Mouse (Mus musculus): ENCODE measurements around the gene Rnd3.

Rnd3 gene

DNA sequence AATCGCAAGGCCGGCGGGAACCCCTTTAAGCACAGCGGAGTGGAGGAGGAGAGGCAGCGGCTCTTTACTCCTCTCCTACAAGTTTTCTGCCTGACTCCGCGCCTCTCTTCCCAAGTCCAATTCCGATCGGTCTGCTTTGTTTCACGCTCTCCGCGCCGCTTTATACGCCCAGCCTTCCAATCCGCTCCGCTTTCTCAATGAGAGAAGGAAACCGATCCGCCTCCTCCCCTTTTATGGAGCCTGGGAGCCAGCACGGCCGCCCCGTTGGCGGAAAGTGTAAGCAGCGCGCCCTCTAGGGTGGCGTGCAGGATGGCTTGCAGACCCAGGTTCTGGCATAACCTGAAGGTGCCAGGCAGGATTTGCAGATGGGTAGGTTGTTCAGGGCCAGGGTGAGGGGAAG lies at the start of gene Rnd3:
Rnd3 (minus strand) TSS at position 137 of the 400 bp plus-strand sequence.
- DNase-seq (ENCODE audit: extremely low read depth, low read depth, low spot score) = peak; percentile 76

DNA sequence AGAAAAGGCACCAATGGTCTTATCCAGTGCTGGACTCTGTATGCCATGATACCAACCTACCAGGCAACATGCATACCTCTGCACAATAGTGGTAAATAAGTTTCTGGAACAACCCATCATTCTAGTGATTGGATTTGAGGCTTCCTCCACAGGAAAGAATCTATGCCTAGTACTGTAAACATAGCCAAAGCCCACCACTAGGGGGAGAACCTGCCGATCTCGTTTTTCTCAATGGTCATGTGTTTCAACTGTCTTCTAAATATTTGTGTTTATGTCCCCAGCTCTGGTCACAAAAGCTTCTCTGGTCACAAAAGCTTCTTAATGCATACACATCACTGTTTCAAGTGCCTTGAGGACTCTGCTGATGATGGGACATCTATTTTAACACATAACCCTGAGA lies 43.4 kb upstream of the Rnd3 start:
- DNase-seq (ENCODE audit: extremely low read depth, low read depth, low spot score) = no peak

DNA sequence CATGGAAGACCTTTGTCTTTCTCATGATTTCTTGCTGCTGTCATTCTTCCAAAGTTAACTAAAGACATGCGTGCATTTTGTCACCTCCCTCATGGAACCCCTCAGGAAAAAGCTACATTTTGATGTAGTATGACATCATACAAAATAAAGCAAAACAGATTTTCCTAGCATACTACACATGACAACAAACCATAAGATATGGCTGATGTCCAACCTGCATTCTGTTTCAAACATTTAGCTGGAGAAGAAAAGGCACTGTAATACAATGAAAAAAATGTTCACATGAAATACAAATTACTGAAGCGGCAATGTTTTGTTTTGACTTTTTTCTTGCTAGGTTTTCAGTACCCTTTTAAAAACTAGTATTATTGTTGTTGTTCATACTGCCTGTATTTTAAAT lies 36.9 kb upstream of the Rnd3 start:
- DNase-seq (ENCODE audit: extremely low read depth, low read depth, low spot score) = no peak

DNA sequence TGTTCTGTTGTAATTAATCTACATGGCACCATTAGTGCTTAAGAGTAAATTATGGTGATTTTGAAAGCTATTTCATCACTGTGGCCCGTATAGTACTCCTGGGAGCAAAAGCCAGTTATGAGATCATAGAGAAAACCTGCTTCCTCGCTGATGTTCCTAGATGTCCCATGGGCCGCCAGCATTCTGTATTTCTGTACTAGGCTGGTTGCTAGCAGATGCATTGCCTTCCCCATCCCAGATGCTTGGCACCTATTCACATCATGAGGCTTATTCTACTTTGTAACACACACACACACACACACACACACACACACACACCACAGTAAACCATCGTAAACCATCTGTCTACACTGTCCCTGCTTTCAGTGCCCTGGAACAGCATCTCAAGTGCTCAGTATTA lies 34.1 kb upstream of the Rnd3 start:
- DNase-seq (ENCODE audit: extremely low read depth, low read depth, low spot score) = no peak

DNA sequence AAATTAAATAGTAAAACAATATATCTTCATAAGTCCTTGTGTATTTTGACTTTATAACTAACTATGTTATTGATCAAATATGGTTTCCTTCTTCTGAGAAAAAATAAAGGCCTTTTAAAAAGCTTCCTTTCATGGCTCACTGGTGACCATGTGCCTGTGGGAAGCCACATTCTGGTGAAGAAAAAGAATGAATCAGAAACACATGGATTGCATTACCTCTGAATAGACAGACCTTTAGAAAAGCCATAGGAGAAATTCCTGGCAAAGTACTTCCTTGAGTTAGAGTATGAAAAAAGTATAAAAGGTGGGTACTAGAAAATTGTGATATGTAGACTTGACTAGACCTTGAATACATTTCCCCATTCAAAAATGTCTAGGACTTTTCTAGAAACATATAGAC lies 32.5 kb upstream of the Rnd3 start:
- no peak for DNase-seq (ENCODE audit: extremely low read depth, low read depth, low spot score)

DNA sequence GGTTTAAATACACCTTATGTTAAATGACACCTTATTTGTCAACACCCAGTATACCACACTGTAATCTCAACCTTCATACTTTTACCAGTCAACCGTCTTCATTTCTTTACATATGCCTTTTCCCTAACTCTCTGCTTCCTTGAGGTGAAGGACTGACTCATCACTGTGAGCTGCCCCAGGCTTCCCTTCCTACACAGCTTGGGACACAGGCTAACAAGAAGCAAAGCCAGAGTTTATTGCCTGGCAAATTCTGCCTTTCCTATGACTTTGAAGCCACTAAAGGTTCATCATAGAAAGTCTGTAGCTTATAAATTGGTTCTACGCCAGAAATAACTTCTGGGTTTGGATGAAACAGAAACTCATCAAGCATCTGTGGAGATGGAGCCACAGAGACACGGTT lies 30.2 kb upstream of the Rnd3 start:
- no peak for DNase-seq (ENCODE audit: extremely low read depth, low read depth, low spot score)

DNA sequence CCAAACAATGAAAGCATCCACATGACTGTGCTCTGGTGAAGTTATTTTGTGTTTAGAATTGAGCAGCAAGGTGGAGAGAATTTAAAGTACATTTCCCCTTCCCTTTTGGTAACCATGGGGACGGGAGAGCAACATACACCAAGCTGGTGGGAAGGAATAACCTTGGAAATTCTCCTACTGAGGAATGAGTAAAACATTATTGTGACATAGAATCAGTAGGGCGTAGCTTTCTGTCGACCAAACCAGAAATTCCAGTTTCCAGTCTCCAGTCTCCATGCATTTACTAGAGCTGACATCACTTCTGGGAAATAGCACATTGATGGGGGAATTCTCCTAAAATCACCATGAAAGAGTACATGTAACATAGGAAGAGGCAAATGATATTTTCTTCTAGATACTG lies 28.7 kb upstream of the Rnd3 start:
- no peak for DNase-seq (ENCODE audit: extremely low read depth, low read depth, low spot score)

DNA sequence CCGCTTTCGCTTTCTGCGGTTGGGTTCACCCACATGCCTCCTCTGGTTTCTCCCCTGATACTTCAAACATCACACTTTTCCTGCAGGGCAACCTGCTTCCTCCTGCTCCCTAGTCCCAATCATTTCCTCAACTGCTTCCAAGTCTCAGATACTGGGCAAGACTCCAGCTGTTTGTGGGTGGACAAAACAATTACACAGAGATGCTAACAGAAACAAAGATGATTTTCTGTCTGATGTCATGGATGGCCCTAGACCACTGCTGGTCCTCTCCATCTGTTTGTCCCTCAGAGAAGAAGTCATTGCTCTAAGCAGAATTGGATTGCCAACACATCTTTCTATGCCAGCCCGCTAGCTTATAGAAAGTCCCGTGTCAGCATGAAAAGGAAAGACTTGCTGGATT lies 26.4 kb upstream of the Rnd3 start:
- DNase-seq (ENCODE audit: extremely low read depth, low read depth, low spot score) = no peak

DNA sequence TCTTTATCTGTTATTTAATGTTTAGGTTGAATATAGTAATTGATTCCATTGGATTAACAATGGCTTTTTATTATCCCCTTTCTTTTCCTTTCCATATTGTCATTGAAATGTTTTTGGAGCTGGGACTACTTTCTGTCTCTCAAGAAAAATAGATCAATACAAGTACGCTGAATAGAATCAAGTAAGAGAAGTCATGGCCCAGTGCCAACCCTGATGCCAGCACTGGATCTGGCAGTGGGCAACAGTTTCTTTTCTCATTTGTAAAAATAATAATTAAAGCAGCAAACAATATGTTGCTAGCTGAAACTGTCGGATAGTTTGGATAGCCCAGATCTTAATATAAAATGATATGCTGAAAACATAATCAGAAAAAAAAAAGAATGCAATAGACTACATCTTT lies 12.2 kb upstream of the Rnd3 start:
- DNase-seq (ENCODE audit: extremely low read depth, low read depth, low spot score) = no peak

DNA sequence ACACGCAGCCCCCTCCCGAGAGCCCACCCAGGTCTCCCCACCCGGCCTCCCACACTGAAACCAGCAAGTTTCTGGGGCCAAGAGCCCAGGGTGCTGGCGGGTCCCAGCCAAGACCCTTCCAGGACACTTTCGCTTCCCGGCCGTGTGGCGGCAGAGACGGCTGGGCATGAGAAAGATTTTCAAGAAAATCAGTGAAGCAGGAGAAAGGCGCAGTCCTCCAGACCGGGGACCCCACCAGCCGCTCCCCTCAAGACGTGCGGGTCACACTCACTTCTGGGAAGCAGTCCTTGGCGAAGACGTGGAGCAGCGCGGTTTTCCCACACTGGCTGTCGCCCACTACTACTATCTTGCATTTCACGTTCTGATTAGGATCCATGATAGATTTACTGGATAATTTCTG lies 457 bp downstream of the Rnd3 start:
- DNase-seq (ENCODE audit: extremely low read depth, low read depth, low spot score) = no peak

DNA sequence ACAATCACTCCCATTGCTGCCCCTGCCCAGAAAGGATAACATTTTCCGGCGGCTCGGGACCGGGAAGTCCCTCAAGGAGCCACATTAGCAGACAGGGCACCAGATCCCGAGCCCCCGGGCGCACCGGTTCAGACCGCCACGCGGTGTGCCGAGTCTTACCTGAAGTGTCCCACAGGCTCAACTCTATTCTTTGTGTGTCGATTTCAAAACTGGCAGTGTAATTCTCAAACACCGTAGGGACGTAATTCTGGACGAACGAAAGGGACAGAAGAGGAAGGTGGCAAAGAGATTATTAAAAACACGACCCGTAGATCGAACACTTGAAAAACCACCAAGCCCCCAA lies 875 bp downstream of the Rnd3 start:
- no peak for DNase-seq (ENCODE audit: extremely low read depth, low read depth, low spot score)

DNA sequence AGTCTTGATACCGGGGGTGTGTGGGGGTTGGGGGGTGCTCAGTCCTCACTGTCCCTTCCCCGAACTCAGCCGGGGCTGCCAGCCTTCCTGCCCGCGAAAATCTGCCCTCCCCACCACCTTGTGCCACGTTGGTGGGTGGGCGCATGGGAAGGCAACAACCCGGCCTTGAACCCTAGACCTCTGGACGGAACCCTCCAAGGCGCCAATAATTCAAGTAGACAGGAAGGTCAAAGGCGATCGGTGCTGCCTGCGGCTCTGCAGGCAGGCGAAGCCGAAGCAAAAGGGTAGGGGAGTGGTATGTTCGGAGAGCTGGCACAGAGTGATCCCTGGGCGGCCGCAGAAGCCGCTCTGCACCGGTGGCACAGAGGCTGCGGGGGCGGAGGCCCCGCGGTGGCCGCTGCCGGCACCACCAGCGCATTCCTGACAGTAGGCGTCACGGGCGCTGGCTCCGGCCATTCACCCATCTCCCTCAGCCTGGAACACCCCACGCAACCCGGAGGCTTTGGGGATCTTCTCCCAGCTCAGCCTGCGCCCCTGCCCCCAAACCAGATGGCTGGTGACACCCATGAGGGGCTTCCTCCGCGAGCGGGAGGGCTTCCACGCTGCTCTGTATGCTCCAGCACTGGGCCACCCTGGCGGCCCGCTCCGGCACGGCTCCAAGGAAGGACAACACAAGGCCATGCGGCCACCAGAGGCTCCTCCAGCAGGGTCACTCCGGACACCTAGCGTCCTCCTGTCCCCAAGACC lies 1.4 kb downstream of the Rnd3 start:
- no peak for DNase-seq (ENCODE audit: extremely low read depth, low read depth, low spot score)

DNA sequence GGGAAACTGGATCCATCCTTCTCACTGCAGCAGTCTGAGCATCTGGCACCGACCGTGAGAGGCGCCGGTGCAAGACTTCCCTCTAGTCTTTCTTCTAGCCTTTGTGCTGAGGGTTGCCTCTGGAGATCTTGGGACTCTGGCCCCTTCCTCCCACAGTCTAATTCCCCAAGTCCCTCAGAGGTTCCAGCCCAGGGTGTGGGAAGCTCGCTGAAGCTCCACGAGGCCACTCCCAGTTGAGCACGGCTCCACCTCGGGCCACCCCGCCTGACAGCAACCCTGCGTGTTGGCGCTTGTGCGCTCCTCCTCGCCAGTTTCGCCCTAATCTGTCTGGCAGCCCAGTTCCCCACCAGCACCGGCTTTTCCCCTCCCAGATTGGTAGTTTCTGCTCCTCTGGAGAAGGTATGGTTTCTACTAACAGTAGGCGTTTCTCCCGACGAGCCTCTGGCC lies 2.0 kb downstream of the Rnd3 start:
- no peak for DNase-seq (ENCODE audit: extremely low read depth, low read depth, low spot score)

DNA sequence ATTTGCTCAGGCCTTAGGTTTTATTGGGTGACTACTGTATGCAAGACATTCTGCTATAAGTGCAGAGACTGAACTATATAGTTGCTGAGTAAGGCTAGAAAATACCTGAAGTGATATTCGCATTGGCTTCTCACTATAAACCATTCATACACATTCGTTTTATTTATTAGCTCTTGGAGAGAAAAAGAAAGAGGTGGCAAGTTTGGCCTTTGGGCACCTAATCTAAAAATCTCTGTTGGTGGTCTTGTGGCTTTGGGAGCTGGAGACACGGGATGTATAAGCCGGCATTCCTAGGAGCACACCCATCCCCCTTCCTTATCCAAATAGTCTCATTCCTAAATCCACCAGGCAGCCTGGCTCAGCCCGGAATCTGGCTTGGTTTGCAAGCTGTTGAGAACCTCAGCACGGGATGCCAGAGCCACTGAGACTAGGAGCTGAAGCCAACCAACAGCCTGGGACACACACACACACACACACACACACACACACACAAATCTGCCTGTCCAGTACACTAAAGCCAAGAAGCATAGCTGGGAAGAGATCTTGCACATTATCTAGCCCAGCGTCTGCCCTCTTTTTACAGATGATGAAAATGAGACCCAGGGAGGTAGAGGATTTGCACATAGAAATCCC lies 3.0 kb downstream of the Rnd3 start:
- DNase-seq (ENCODE audit: extremely low read depth, low read depth, low spot score) = no peak

DNA sequence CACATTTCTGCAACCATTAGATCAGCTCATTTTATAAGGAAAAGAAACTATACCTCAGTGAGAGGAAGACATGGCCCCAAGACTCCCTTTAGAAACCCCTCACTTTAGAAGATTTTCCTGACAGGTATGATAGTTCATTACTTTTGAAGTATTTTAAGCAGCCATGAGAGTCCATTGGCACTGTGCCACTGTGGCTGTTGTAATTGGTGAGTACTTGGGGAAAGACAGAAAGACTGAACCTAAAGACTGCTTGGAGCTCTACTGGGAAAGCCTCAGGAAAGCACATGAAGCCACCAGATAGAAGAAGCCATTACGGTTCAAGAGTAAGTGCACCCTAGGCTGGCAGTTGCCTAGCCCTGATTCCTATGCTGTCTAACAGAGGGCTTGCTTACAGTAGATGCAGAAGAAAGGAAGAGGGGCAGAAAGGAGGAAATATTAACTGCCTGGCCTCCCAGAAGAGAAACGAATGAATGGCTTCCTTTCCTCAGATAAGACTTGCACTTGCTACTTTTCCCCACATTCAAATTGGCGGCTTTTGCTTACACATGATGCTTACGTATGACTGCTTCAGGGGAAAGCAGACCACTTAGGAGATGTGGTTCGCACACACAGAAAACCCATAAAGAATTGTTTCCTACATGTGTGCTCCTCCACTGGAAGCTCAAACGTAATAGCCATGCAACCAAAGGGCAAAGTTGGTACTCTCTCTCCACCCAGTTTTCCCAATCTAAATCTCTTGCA lies 4.4 kb downstream of the Rnd3 start:
- DNase-seq (ENCODE audit: extremely low read depth, low read depth, low spot score) = no peak

DNA sequence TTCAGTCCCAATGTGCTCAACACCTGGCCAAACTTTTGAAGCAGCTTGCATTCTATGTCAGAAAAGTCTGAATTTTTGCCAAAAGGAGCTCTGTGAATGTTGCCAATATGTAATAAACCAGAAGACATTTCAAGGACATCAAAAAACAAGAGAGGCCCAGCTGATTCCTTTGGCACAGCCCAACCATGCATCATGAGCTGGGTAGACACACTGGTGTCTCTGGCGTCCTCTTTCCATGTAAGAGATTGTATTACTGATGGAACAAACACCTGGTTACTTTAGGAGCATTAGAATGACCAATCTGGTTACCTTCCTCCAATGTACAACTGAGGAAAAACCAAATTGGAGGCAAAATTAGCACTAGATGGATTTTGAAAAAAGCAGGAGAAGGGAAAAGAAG lies 6.5 kb downstream of the Rnd3 start:
- no peak for DNase-seq (ENCODE audit: extremely low read depth, low read depth, low spot score)

DNA sequence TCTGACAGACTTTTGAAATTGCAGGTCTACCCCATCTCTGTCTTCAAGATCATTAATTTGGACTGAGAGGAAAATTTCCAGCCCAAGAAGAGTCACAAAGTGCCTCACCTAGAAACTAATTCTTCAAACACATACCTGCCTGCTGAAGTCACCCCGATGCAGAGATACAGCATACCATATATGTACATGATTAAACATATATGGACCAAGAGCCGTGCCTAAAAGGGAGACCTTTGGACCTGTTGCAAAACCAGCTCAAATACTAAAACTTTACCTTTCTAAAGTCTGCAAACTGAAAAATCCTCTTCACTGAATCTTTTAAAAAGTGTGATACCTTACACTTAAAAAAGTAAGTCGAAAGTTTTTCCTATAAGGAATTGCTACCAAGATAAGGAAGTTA lies 7.6 kb downstream of the Rnd3 start:
- no peak for DNase-seq (ENCODE audit: extremely low read depth, low read depth, low spot score)

DNA sequence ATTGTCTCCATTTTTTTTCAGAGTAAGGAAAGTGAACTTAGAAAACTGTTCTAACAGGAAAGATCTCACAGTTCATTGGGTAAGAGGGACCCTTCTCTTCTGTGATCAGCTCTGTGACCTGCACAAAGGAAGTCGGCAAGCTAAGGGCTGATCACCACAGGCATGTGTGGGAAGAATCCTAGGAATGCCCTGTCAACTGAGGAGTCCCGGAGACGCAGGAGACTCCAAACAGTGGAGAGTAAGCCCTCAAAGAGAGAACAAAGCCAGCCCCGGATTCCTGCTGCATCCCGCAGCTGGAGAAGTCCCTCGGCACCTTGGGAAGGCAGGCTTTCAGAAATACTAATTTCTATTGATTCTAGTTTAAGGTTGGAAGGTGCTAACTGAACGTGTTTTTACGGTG lies 8.4 kb downstream of the Rnd3 start:
- DNase-seq (ENCODE audit: extremely low read depth, low read depth, low spot score) = no peak

DNA sequence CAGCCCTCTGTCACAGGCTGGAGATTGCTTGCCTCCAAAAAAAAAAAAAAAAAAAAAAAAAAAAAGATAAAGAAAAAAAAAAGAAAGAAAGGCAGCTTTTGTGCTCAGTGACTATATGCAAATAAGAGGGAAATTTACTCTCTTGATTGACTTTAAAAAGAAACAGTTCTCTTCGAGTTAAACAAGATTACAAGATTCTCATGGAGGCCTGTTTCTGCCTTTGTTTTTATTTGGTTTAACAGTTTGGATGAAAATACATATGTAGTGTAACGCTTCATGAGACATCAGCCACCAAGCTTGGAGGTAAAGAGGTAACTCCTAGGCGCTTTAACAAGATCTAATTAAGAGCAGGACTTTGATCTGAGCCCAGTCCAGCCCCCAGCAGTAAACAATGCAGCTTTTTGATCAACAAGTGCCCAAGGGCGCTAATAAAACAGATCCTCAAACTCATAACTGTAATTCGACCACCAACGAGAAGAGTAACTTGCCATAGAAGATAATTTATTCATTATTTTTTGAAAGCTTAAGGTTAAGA lies 8.9 kb downstream of the Rnd3 start:
- no peak for DNase-seq (ENCODE audit: extremely low read depth, low read depth, low spot score)

DNA sequence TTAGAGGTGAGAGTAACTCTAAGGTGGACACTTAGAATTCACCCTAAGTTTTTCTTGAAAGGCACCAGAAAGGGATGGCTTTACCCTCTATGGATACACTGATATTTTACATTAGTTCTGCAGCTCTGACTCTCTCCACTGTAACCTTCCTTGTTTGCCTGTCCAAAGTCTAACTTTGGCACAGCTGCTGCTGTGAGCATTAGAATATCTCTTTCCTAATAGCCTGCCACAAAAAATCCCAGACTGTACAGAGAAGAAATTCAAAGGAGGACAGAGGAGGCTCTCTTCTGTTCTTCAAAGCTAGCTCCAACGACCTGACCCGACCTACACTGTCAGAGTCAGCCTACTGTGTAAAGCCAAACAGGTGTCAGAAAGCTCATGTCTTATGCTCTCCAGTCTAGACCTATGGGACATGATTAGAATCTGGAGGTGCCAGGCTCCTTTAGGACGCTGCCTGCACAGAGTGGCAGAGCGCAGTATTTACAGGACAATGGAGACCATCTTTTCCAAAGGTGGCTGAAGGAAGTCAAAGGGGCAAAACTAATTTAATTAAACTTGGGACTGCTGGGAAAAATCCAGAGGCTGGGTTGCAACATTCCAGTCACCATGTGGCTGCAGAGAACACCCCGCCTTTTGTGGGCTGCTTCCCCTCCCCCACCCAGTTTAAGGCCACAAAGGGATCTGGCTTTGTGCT lies 9.5 kb downstream of the Rnd3 start:
- DNase-seq (ENCODE audit: extremely low read depth, low read depth, low spot score) = no peak

DNA sequence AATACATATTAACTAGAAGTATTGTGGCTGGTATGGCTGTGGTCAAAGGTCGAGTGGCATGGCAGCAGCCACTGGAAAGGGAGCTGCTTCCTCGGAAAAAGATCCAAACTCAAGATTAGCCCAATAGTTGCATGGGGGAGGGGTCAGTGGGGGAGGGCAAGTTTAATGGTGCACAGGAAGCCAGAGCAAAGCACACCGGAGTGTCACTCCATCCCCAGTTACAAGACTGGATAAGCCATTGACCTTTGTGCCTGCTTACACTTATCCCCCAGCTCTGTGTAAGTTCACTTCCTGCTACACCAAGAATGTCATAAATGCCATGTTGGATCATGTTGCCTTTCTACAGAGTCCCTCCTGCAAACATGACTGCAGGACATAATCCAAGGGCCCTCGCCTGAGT lies 11.2 kb downstream of the Rnd3 start:
- no peak for DNase-seq (ENCODE audit: extremely low read depth, low read depth, low spot score)

All from fat pad, adult 2 months (tissue).